Mouse (Mus musculus): Measurements from ENCODE around the gene Erg. TPM values are rescaled to one million over a fixed set of nuclear protein-coding genes. Genes with fewer than 3 reads are reported as not detected.

The Erg gene
- total RNA-seq, 2 experiments from 2014 or later = 8.4 to 8.8 TPM

DNA sequence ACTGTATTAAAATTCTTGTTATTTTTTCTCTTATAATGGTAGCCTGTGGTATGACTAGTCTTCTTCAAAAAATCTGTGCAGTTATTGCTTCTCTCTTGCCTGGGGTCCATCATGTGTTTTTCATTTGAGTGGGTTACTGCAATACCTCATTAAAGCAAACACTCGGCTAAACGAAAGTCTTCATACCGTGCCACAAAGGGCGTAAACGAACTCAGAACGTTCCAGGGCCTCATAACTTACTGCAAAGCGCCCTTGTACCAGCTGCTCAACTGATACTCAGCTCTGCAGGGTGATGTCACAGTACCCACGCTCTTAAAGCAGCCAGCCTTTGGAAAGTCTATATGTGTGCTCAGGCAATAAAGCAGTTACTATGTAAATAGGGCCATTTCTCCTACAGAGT lies 93.1 kb downstream of the Erg start:
- intact Hi-C loops (cut with DNase I) = no loop called here
- DNase-seq (ENCODE audit: low spot score in 2 of 2) = no peak

DNA sequence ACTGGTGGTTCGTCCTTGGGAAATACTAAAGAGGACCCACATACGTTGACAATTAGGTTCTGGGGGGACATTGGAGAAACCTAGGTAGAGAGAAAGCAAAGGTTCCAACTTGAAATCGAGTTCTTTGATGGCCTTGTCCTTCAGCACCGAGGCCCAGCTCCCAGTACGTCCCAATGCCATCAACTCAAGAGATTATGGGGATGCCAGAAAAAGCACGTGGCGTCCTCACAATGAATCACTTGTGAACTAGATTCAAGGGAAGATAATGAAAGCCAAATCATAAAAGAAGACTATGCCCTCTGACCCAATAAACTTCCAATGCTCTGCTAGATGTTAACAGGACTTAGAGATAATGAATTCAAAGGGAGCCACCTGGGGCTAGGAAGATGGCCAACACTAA lies 94.2 kb downstream of the Erg start:
- no peak for DNase-seq (ENCODE audit: low spot score in 2 of 2)
- intact Hi-C loops (cut with DNase I) = no loop called here

DNA sequence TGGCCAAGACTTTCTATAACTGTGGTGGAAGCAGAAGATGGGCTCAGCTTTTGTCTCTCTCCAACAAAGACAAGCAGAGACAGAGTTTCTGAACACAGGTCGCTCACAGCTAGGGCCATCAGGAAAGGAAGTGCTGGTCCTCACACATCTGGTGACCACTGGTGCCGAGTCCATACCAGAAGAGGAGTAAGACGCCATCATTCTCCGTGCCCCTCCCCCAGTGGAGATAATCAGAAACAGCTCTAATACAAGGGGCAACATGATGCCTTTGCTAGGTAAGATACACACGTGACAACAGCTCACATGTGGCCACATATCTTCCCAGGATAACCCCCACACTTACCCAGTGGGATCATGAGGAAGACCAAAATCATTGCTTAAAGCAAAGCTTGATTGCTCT lies 96.0 kb downstream of the Erg start:
- intact Hi-C loops (cut with DNase I) = no loop called here
- no peak for DNase-seq (ENCODE audit: low spot score in 2 of 2)

GRCm38 (mm10) chr16:95487606-95488351 lies 98.6 kb downstream of the Erg start:
- intact Hi-C loops (cut with DNase I) = no loop called here
- DNase-seq (ENCODE audit: low spot score in 2 of 2) = no peak

DNA sequence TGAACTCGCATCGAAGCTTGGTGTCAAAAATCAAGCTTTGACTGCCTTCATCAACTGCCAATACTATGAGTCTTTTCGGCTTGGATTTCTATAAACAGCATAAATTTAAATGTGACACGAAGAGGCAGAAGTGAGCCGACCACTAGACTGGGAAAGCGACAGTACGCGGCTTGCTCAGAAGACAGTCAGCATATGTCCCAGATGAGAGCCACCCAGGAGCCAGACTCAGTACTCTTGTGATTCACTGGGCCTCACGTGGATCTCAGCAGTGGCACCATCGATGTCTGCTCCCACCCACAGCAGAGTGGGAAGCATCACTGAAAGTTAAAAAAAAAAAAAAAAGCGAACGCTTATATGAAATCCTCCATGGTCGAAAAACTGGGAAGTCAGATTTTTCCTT lies 105.2 kb downstream of the Erg start:
- intact Hi-C loops (cut with DNase I) = no loop called here
- peak; percentile 33 to 60 for DNase-seq (ENCODE audit: low spot score in 2 of 2)

- no peak for DNase-seq (ENCODE audit: low spot score in 2 of 2)
- intact Hi-C loops (cut with DNase I) = no loop called here
Measured at GRCm38 (mm10) chr16:95478558-95478957, 107.8 kb downstream of the Erg start.

GRCm38 (mm10) chr16:95475041-95475440 lies 111.4 kb downstream of the Erg start:
- intact Hi-C loops (cut with DNase I) = no loop called here
- DNase-seq (ENCODE audit: low spot score in 2 of 2) = no peak

GRCm38 (mm10) chr16:95473946-95474345 lies 112.4 kb downstream of the Erg start:
- no peak for DNase-seq (ENCODE audit: low spot score in 2 of 2)
- intact Hi-C loops (cut with DNase I) = no loop called here

- no peak for DNase-seq (ENCODE audit: low spot score in 2 of 2)
- intact Hi-C loops (cut with DNase I) = no loop called here
Measured at GRCm38 (mm10) chr16:95472771-95473170, 113.6 kb downstream of the Erg start.

DNA sequence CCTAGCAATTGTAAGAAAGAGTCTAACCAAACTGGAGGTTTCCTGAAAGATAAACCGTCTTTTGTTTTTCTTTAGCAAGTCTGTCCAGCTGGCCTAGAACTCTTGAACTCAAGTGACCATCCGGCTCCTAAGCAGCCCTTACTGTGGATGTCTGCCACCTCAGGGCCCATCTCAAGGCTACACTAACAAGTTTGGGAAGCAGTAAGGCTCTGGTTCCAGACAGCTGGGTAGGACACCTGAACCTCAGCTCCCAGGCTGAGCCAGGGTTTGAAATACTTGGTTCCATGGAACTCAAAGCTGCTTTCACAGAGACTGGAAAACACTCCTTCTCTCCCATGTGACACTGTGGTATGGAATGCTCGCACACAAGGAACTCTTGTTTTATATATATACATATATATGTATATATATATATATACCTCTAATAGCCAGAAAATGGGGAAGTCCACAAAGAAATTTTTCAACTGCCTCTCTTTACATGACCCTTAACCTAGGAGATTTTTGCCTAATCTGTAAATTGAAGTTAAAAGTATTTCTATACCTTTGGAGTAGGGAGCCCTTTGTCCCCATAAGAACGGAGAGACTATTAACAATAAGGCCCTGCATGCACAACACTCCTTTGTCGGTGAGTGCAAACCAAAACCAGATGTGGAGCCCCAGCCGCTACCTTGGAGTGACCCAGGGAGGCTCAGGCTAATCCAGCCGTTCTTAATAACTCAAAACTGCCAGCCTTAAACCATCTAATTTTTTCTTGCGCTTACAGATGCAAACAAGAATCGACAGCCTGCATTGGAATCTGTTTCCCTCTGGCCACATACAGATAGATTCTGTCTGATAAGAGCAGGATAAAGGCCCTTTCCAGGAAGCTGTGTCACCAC lies 116.9 kb downstream of the Erg start:
- DNase-seq (ENCODE audit: low spot score in 2 of 2) = no peak
- intact Hi-C loops (cut with DNase I) = loop anchor here (5.0 kb wide), 1 partner anchor 478 kb away; no protein-coding TSS in a partner anchor

- intact Hi-C loops (cut with DNase I) = loop anchor here (5.0 kb wide), 1 partner anchor 479 kb away; no protein-coding TSS in a partner anchor
- no peak for DNase-seq (ENCODE audit: low spot score in 2 of 2)
Measured at GRCm38 (mm10) chr16:95467893-95468292, 118.5 kb downstream of the Erg start.

DNA sequence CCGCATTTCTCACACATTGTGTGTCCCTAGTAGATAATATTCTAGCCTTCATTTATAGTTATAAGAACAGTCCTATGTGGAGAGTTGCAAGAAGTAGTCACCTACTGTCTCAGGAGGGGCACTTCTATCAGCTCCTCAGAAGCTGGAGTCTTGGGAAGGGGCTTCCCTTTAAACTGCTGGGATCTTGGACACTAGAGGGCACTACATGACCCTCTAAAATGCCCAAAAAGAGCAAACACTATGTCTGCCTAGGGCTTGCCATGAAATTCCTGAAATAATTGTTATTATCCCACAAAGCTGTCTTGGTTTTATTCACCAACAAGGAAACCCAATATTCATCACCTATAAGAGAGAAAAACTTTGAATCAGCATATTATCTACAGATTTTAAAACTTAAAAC lies 119.8 kb downstream of the Erg start:
- intact Hi-C loops (cut with DNase I) = loop anchor here (5.0 kb wide), 1 partner anchor 481 kb away; no protein-coding TSS in a partner anchor
- DNase-seq (ENCODE audit: low spot score in 2 of 2) = peak; percentile 22 to 47

DNA sequence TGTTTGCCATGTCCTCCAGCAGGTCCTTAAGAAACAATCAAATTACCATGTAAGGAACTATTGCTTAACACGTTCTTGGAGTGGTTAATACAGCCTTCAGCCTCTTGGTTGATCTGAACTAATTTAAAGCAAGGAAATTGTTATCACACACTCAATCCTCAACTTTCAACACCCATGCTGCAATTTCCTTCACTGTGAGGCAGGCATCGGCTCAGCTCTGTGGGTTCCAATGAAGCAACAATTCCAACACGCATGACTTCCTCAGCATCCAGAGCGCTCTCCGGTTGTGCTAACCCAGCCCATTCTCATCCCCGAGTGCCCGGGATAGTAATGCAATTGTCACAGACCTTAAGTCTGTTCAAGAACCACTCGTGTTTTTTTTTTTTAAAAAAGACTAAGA lies 121.8 kb downstream of the Erg start:
- intact Hi-C loops (cut with DNase I) = loop anchor here (5.0 kb wide), 1 partner anchor 483 kb away; no protein-coding TSS in a partner anchor
- no peak for DNase-seq (ENCODE audit: low spot score in 2 of 2)

- no peak for DNase-seq (ENCODE audit: low spot score in 2 of 2)
- intact Hi-C loops (cut with DNase I) = no loop called here
Measured at GRCm38 (mm10) chr16:95463796-95464195, 122.6 kb downstream of the Erg start.

DNA sequence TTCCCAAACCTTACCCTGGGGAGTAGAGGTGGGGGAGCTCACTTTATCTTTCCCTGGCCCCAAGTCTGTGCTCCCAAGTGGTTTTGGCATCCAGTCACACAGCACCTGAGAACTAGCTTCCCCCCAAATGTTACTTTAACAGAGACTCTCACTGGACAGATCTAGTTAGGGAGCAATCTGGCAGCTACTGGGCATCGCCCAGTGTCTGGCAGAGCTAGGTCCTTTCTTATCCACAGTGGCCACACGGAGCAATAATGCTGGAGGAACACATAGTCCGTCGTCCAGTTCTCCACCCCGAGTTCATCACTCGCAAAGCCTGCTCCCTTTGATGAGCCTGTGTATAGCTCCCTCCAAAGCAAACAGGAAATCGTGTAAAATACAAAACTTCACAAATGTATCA lies 124.5 kb downstream of the Erg start:
- no peak for DNase-seq (ENCODE audit: low spot score in 2 of 2)
- intact Hi-C loops (cut with DNase I) = no loop called here

GRCm38 (mm10) chr16:95460336-95460735 lies 126.1 kb downstream of the Erg start:
- no peak for DNase-seq (ENCODE audit: low spot score in 2 of 2)
- intact Hi-C loops (cut with DNase I) = no loop called here

DNA sequence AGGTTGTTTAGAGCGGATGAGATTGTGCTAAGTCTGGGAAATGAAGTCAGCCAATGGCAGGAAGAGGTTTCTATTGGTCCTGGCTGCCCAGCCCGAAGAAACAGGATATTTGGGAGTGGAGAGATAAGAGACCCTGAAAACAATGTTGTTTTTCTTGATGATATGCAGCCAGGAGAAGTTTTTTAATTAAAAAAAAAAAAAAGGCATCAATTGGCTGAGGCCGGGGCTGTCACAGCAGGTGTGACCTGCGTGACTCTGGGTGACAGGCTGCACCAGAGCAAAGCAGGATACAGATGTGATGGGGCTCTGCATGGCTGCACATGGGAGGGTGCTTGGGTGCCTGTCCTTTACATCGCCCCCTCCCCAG lies 127.1 kb downstream of the Erg start:
- intact Hi-C loops (cut with DNase I) = no loop called here
- no peak for DNase-seq (ENCODE audit: low spot score in 2 of 2)

DNA sequence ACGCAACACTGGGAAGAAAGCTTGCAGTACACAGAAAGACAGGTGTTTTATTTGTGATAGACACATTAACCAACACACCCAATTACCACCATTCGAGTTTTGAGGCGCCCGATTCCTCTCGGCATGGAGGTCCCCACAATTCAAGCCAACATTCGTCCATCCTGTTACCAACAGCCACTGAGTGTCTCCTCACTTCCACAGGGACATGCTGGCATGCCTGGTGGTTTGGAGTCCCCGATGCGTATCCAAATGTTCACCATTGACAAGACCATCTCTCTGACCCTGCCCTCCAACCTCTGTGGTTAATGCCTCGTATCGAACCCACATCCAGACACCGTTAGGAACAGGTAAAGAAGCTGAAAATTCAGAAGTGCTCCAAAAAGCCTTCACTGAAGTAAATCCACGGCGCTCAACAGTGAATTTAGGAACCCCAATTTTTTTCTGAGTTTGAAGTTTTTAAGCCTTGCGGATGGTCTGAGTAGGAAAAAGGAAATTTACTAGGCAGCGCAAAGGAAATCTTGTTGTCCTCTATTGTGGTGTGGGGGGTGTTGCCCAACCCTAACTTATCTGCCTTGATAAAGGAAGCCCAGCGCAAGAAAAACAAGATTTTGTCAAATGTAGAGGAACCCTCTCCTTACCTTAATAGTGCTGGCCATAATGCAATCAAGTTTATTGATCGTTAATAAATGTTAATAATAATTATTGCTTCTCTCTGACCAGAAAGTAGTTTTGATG lies 127.6 kb downstream of the Erg start:
- DNase-seq (ENCODE audit: low spot score in 2 of 2) = no peak
- intact Hi-C loops (cut with DNase I) = no loop called here

- DNase-seq (ENCODE audit: low spot score in 2 of 2) = no peak
- intact Hi-C loops (cut with DNase I) = no loop called here
Measured at GRCm38 (mm10) chr16:95457006-95457405, 129.4 kb downstream of the Erg start.

- intact Hi-C loops (cut with DNase I) = no loop called here
- no peak for DNase-seq (ENCODE audit: low spot score in 2 of 2)
Measured at GRCm38 (mm10) chr16:95455896-95456295, 130.5 kb downstream of the Erg start.
